ENCODE assay signal across 23 mouse cellular contexts in the genomic region with DNA sequence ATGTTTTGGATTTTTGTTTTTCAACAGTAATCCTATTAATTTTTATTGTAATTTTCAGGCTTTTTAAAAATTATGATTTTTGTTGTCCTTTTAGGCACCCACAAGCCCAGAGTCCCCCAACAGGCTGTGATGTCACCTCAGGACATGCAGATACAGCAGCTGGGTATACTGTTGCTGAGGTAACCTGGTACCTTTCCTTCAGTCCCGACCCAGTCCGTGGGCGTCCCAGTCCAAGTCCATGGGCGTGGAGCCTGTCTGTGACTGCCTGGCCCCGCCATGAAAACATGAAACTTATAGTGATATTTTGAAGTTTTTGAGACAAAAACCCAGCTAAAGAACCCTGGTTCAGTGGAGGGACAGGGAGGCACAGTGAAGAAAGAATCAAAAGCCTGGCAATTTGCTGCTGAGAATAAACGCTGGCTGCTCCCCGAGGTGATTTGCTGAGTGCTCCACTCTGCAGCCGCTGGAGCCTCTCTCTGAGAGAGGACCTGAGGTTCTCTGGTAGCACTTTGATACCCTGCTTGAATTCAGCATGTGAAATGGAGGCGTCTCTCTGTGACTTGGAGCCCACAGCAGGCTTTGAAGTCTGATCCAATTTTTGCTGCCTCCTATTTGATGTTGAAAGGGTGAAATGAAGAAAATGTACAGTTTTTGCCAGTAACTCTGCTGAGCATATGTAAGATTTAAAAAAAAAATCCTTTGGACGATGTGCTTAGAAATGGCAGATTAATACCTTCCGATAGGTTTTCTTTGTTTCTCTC.
DNase-seq lines count a peak whose midpoint lies in the region; ATAC-seq lines count a peak whose summit lies in the region.
"Had no signal": no experiment of that assay in that cellular context is flagged by ENCODE, and none has a peak within 500 bp of the region (broad histone marks: within the 10 kb centered on the region; RNA-seq: fewer than 3 reads in every experiment).

No protein-coding gene starts in this region.

- H3K27ac ChIP-seq in midbrain, embryonic 11.5 days (ENCODE audit: low read depth, low read length): no peak overlapping the region
- no peak overlapping the region for H3K27ac ChIP-seq in midbrain, embryonic 10.5 days (replicated peaks)
- 0 out of 2 replicates have a peak overlapping the region, but pooled peaks have one; percentile 17 for H3K27ac ChIP-seq in embryonic facial prominence, embryonic 15.5 days (replicated peaks)
- H3K27ac ChIP-seq in kidney, embryonic 15.5 days: no peak overlapping the region
- H3K27ac ChIP-seq: hindbrain, embryonic 10.5 days; stomach, embryonic 15.5 days had no signal

- ATAC-seq in frontal cortex, adult (ENCODE audit: low TSS enrichment): peak; percentile 23; the same call in 1 of the 2 replicates
- no peak for ATAC-seq in midbrain, embryonic 11.5 days (ENCODE audit: low FRiP score)
- no peak for ATAC-seq in embryonic facial prominence, embryonic 15.5 days (ENCODE audit: insufficient number of reproducible peaks, low FRiP score, low TSS enrichment, low read depth)
- ATAC-seq in kidney, embryonic 15.5 days (replicated peaks; ENCODE audit: low FRiP score): no peak
- ATAC-seq: activated CD4-positive, CD25-positive, alpha-beta regulatory T cell, adult 4 months; inflammation-experienced regulatory T-cells, adult 6 months; liver, postnatal 0 days had no signal

- 71% methylated on average over 11 of the region's 11 CpGs for WGBS in midbrain, embryonic 11.5 days
- 80% methylated on average over 11 of the region's 11 CpGs for WGBS in midbrain, embryonic 10.5 days
- 39% methylated on average over 11 of the region's 11 CpGs for WGBS in embryonic facial prominence, embryonic 15.5 days
- WGBS in kidney, embryonic 15.5 days: 56% methylated on average over 11 of the region's 11 CpGs

- H3K4me3 ChIP-seq in midbrain, embryonic 11.5 days (ENCODE audit: low read depth, low read length): no peak overlapping the region
- no peak overlapping the region for H3K4me3 ChIP-seq in midbrain, embryonic 10.5 days
- H3K4me3 ChIP-seq in embryonic facial prominence, embryonic 15.5 days (replicated peaks): no peak overlapping the region
- no peak overlapping the region for H3K4me3 ChIP-seq in kidney, embryonic 15.5 days (replicated peaks)
- H3K4me3 ChIP-seq: heart, embryonic 12.5 days; hindbrain, embryonic 10.5 days; stomach, embryonic 15.5 days had no signal

- no peaks in the 10 kb centered on the region for H3K36me3 ChIP-seq in midbrain, embryonic 11.5 days (ENCODE audit: control insufficient read depth, insufficient read depth, low read length)
- H3K36me3 ChIP-seq in midbrain, embryonic 10.5 days: no peaks in the 10 kb centered on the region
- no peaks in the 10 kb centered on the region for H3K36me3 ChIP-seq in embryonic facial prominence, embryonic 15.5 days
- H3K36me3 ChIP-seq in kidney, embryonic 15.5 days: no peaks in the 10 kb centered on the region
- H3K36me3 ChIP-seq: heart, embryonic 12.5 days; hindbrain, embryonic 10.5 days; stomach, embryonic 15.5 days had no signal

- no peaks in the 10 kb centered on the region for H3K27me3 ChIP-seq in midbrain, embryonic 11.5 days (ENCODE audit: control insufficient read depth, insufficient read depth, low read length)
- H3K27me3 ChIP-seq in midbrain, embryonic 10.5 days (ENCODE audit: low read depth, poor library complexity, severe bottlenecking): no peaks in the 10 kb centered on the region
- no peaks in the 10 kb centered on the region for H3K27me3 ChIP-seq in embryonic facial prominence, embryonic 15.5 days
- H3K27me3 ChIP-seq in kidney, embryonic 15.5 days: no peaks in the 10 kb centered on the region
- H3K27me3 ChIP-seq: heart, embryonic 12.5 days; stomach, embryonic 15.5 days had no signal

- H3K4me2 ChIP-seq in midbrain, embryonic 11.5 days: no peak overlapping the region
- no peak overlapping the region for H3K4me2 ChIP-seq in embryonic facial prominence, embryonic 15.5 days (replicated peaks)
- H3K4me2 ChIP-seq in kidney, embryonic 15.5 days: no peak overlapping the region
- H3K4me2 ChIP-seq: heart, embryonic 12.5 days; liver, embryonic 11.5 days; stomach, embryonic 15.5 days had no signal

- H3K4me1 ChIP-seq in midbrain, embryonic 11.5 days (ENCODE audit: control insufficient read depth, insufficient read depth, low read length): no peaks in the 10 kb centered on the region
- 0 out of 2 replicates have a peak, but pooled peaks cover 2% of the 10 kb centered on the region for H3K4me1 ChIP-seq in midbrain, embryonic 10.5 days
- 0 out of 2 replicates have a peak, but pooled peaks cover 3% of the 10 kb centered on the region for H3K4me1 ChIP-seq in embryonic facial prominence, embryonic 15.5 days
- H3K4me1 ChIP-seq in kidney, embryonic 15.5 days: no peaks in the 10 kb centered on the region
- H3K4me1 ChIP-seq: hindbrain, embryonic 10.5 days; stomach, embryonic 15.5 days had no signal

- H3K9ac ChIP-seq in midbrain, embryonic 11.5 days (ENCODE audit: low read length): no peak overlapping the region
- no peak overlapping the region for H3K9ac ChIP-seq in embryonic facial prominence, embryonic 15.5 days
- H3K9ac ChIP-seq in kidney, embryonic 15.5 days: no peak overlapping the region
- H3K9ac ChIP-seq: heart, embryonic 12.5 days; liver, postnatal 0 days; stomach, embryonic 15.5 days had no signal

- no peaks in the 10 kb centered on the region for H3K9me3 ChIP-seq in midbrain, embryonic 11.5 days (ENCODE audit: control insufficient read depth, low read length)
- H3K9me3 ChIP-seq in midbrain, embryonic 10.5 days (replicated peaks): no peaks in the 10 kb centered on the region
- H3K9me3 ChIP-seq in embryonic facial prominence, embryonic 15.5 days (replicated peaks): no peaks in the 10 kb centered on the region
- no peaks in the 10 kb centered on the region for H3K9me3 ChIP-seq in kidney, embryonic 15.5 days (replicated peaks)
- H3K9me3 ChIP-seq: heart, embryonic 12.5 days; hindbrain, embryonic 10.5 days; stomach, embryonic 15.5 days had no signal

- DNase-seq in frontal cortex, postnatal 25 days (ENCODE audit: low spot score in 2 of 2): no peak
- DNase-seq in midbrain, embryonic 11.5 days (ENCODE audit: low spot score, missing footprints): peak; percentile 60
- no peak for DNase-seq in midbrain, embryonic 10.5 days (ENCODE audit: low spot score)
- DNase-seq in layer of hippocampus, adult 8-10 months (ENCODE audit: low spot score in 2 of 2): no peak
- DNase-seq: adrenal gland, adult 8-10 months; cerebellum, adult 11 months; cerebellum, adult 9-11 months; heart, postnatal 10 days; kidney, adult 2 months; kidney, postnatal 10 days; liver, postnatal 0 days; lung, postnatal 14 days; thymus, adult 2 months; thymus, postnatal 4 days had no signal
